Mouse (Mus musculus) spleen, adult 2 months (tissue): Measurements from ENCODE around the gene Mfsd12. TPM values are rescaled to one million over a fixed set of nuclear protein-coding genes. Genes with fewer than 3 reads are reported as not detected.
A peak's percentile ranks its signal among the peaks of the same experiment; 100 is the strongest.

Experiments used
- DNase-seq, 2 experiments: peaks; one replicate each; pipeline versions ENCODE4 v3.0.0 to v3.0.0-alpha.2; 2012 to 2021; ENCODE audit warnings: low spot score in 2 of 2, low read depth in 1 of 2
- H3K27ac ChIP-seq: fragments of 200-500 bp; 2 replicates; pipeline ENCODE4 v1.5.1; 2012; ENCODE audit warnings: low read length, inconsistent platforms; ENCODE audit not compliant: insufficient read depth
- H3K27me3 ChIP-seq: fragments of 200-500 bp; 2 replicates; pipeline ENCODE4 v1.6.1; 2012; ENCODE audit warnings: mild to moderate bottlenecking, moderate library complexity, low read length, inconsistent platforms; ENCODE audit not compliant: control insufficient read depth, insufficient read depth
- H3K36me3 ChIP-seq: fragments of 200-500 bp; 2 replicates; pipeline ENCODE4 v1.6.1; 2012; ENCODE audit warnings: mild to moderate bottlenecking, low read length, inconsistent platforms; ENCODE audit not compliant: control insufficient read depth, insufficient read depth
- H3K4me1 ChIP-seq: fragments of 200-500 bp; 2 replicates; pipeline ENCODE4 v1.6.1; 2011; ENCODE audit warnings: inconsistent platforms; ENCODE audit not compliant: control insufficient read depth, insufficient read depth, insufficient read length
- H3K4me3 ChIP-seq: fragments of 200-500 bp; 2 replicates; pipeline ENCODE4 v1.5.1; 2011; ENCODE audit warnings: mild to moderate bottlenecking, inconsistent platforms; ENCODE audit not compliant: insufficient read depth, insufficient read length; ENCODE audit errors: extremely low read depth
- CTCF ChIP-seq: fragments of 200-500 bp; IDR thresholded peaks from 2 replicates; pipeline ENCODE4 v1.5.1; 2011; ENCODE audit warnings: mild to moderate bottlenecking, inconsistent platforms; ENCODE audit not compliant: insufficient read depth, insufficient read length, insufficient replicate concordance; ENCODE audit errors: extremely low read depth
- POLR2A ChIP-seq: fragments of 200-500 bp; IDR thresholded peaks from 2 replicates; pipeline ENCODE4 v1.6.1; 2011; ENCODE audit warnings: low read depth, low read length, inconsistent platforms
- WGBS: fragments of 180-500 bp; shearing (Covaris S2); methylation state at CpG from one replicate; pipeline ENCODE4 v1.1.7; 2018; 5-methylcytosine and 5-hydroxymethylcytosine counted together
- polyA plus RNA-seq: library from polyadenylated mRNA; depleted of rRNA; stranded (reverse); fragments of >200 nt; gene quantifications from 2 replicates; pipeline ENCODE4 v1.2.3, GENCODE M21; 2012; rRNA removed

Gene Mfsd12
- polyA plus RNA-seq, 1 experiment: 20.2 TPM

GRCm38 (mm10) chr10:81410981-81411380 lies 53.7 kb downstream of the Mfsd12 start:
- H3K36me3 ChIP-seq: peaks cover 3% of the 10 kb centered on the region; the same call in 1 of the 2 replicates

GRCm38 (mm10) chr10:81411471-81412400 lies 54.4 kb downstream of the Mfsd12 start:
- peaks cover 23% of the 10 kb centered on the region; the same call in 1 of the 2 replicates for H3K4me1 ChIP-seq
- no peak overlapping the region for H3K4me3 ChIP-seq
- no peak for DNase-seq
- peaks cover 3% of the 10 kb centered on the region; the same call in 1 of the 2 replicates for H3K36me3 ChIP-seq
- H3K27ac ChIP-seq: peak overlapping the region; percentile 43; the same call in 1 of the 2 replicates
- TF ChIP-seq POLR2A (no peak), CTCF (no peak)
- WGBS: 77% methylated on average over 18 of the region's 18 CpGs
- no peaks in the 10 kb centered on the region for H3K27me3 ChIP-seq

More at GRCm38 (mm10) chr10:81410981-81411380, 53.7 kb downstream of the Mfsd12 start:
- no peak for TF ChIP-seq POLR2A
- no peak for TF ChIP-seq CTCF
- DNase-seq: no peak
- H3K4me3 ChIP-seq: no peak overlapping the region
- WGBS: 77% methylated on average over 9 of the region's 9 CpGs
- H3K4me1 ChIP-seq: peaks cover 23% of the 10 kb centered on the region; the same call in 1 of the 2 replicates
- no peaks in the 10 kb centered on the region for H3K27me3 ChIP-seq
- peak overlapping the region; percentile 43 for H3K27ac ChIP-seq

- no peak overlapping the region for H3K4me3 ChIP-seq
- DNase-seq: no peak
- H3K4me1 ChIP-seq: peaks cover 18% of the 10 kb centered on the region
- TF ChIP-seq CTCF: no peak
- no peak for TF ChIP-seq POLR2A
- H3K27ac ChIP-seq: peak overlapping the region; percentile 73; the same call in 1 of the 2 replicates
- H3K36me3 ChIP-seq: 0 out of 2 replicates have a peak, but pooled peaks cover 1% of the 10 kb centered on the region
- no peaks in the 10 kb centered on the region for H3K27me3 ChIP-seq
- WGBS: 83% methylated on average over 16 of the region's 16 CpGs
These were observed 55.5 kb downstream of the Mfsd12 start for GRCm38 (mm10) chr10:81412586-81413309.

DNA sequence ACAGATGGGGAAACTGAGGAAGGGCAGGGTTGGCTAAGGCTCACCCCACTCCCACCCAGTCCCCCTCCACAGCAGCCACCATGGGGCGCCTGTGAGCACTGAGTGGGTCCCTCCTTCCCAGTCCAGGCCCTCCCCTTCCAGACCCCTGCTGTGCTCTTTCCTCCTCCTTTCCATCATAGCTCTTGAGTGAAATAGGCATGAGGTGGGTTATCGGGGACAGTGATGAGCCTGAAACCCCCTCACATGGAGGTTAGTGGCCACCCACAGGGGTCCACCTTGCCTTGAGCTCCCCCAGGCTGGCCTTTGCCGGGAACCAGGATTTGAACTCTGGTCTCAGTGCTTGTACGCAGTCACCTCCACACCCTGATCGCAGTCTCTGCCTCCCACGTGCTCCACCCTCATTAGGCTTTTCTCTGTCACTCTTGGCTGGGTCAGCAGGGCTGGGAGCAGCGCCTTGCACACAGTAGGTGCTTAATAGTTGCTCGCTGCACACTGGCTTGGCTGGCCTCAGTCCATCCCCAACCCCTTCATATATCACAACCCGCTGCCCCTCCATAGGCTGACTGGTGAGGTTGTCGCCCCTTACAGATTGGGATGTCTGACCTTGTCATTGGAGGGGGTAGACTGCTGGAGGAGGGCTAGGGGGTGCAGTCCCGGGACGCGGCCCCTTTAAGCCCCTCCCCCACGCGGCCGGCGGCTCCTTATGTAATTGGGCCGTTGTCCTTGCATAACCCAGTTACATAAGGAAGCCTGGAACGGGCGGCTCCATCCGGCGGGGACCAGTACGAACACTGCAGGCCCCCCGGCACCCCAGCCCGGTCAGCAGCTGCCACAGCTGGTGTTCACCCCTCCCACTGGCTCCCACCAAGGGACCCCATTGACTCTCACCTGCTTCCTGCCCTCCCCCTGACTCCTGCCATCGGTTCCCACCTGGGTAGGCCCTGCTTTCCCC lies 56.3 kb downstream of the Mfsd12 start:
- H3K4me3 ChIP-seq: no peak overlapping the region; the same call in 1 of the 2 replicates
- no peaks in the 10 kb centered on the region for H3K27me3 ChIP-seq
- H3K4me1 ChIP-seq: peaks cover 10% of the 10 kb centered on the region
- WGBS: 32% methylated on average over 26 of the region's 26 CpGs
- peak overlapping the region; percentile 73 for H3K27ac ChIP-seq
- 0 out of 2 replicates have a peak, but pooled peaks cover 2% of the 10 kb centered on the region for H3K36me3 ChIP-seq
- no peak for DNase-seq
- TF ChIP-seq POLR2A: no peak
- no peak for TF ChIP-seq CTCF

- H3K4me3 ChIP-seq: no peak overlapping the region
- no peak for TF ChIP-seq CTCF
- no peak for TF ChIP-seq POLR2A
- peaks cover 5% of the 10 kb centered on the region for H3K4me1 ChIP-seq
- peak overlapping the region; percentile 44; the same call in 1 of the 2 replicates for H3K27ac ChIP-seq
- 0 out of 2 replicates have a peak, but pooled peaks cover 2% of the 10 kb centered on the region for H3K36me3 ChIP-seq
- no peaks in the 10 kb centered on the region for H3K27me3 ChIP-seq
- DNase-seq: no peak
These were observed 57.4 kb downstream of the Mfsd12 start for GRCm38 (mm10) chr10:81414682-81415081.

GRCm38 (mm10) chr10:81415146-81415545 lies 57.9 kb downstream of the Mfsd12 start:
- no peak for DNase-seq
- 79% methylated on average over 5 of the region's 5 CpGs for WGBS
- H3K27ac ChIP-seq: peak overlapping the region; percentile 39; the same call in 1 of the 2 replicates
- no peaks in the 10 kb centered on the region for H3K27me3 ChIP-seq
- H3K36me3 ChIP-seq: 0 out of 2 replicates have a peak, but pooled peaks cover 2% of the 10 kb centered on the region
- no peak for TF ChIP-seq CTCF
- TF ChIP-seq POLR2A: no peak
- H3K4me1 ChIP-seq: peaks cover 5% of the 10 kb centered on the region
- no peak overlapping the region for H3K4me3 ChIP-seq

Other genes with a start within 250 kb of the Mfsd12 start
- gene Zbtb7a, start 222.3 kb upstream of the Mfsd12 start, polyA plus RNA-seq: 64.6 and 95.2 TPM in 2 replicates
- gene Pias4, start 189.6 kb upstream of the Mfsd12 start, polyA plus RNA-seq: 36.1 and 45.8 TPM in 2 replicates
- gene Eef2, start 180.9 kb upstream of the Mfsd12 start, polyA plus RNA-seq: 1,457 and 1,736 TPM in 2 replicates
- gene Dapk3, start 174.5 kb upstream of the Mfsd12 start, polyA plus RNA-seq: 58.0 and 84.5 TPM in 2 replicates
- not detected in 2 replicates for gene 4930442H23Rik, start 173.6 kb upstream of the Mfsd12 start, polyA plus RNA-seq
- gene Nmrk2, start 155.4 kb upstream of the Mfsd12 start, polyA plus RNA-seq: not detected in 2 replicates
- gene Atcay, start 126.7 kb upstream of the Mfsd12 start, polyA plus RNA-seq: 0.92 and 0.95 TPM in 2 replicates
- 5.5 and 6.1 TPM in 2 replicates for gene Zfr2, start 124.3 kb upstream of the Mfsd12 start, polyA plus RNA-seq
- 22.5 and 30.0 TPM in 2 replicates for gene Matk, start 104.6 kb upstream of the Mfsd12 start, polyA plus RNA-seq
- 63.6 and 86.9 TPM in 2 replicates for gene Mrpl54, start 90.6 kb upstream of the Mfsd12 start, polyA plus RNA-seq
- 63.0 and 77.1 TPM in 2 replicates for gene Apba3, start 90.5 kb upstream of the Mfsd12 start, polyA plus RNA-seq
- gene Tjp3, start 65.9 kb upstream of the Mfsd12 start, polyA plus RNA-seq: 8.1 and 10.6 TPM in 2 replicates
- gene Pip5k1c, start 64.5 kb upstream of the Mfsd12 start, polyA plus RNA-seq: 93.2 and 111 TPM in 2 replicates
- 38.6 and 44.8 TPM in 2 replicates for gene Cactin, start 36.4 kb upstream of the Mfsd12 start, polyA plus RNA-seq
- 68.1 and 92.5 TPM in 2 replicates for gene Tbxa2r, start 28.8 kb upstream of the Mfsd12 start, polyA plus RNA-seq
- gene Gipc3, start 14.2 kb upstream of the Mfsd12 start, polyA plus RNA-seq: 1.3 and 1.7 TPM in 2 replicates
- gene Hmg20b, start 7.0 kb upstream of the Mfsd12 start, polyA plus RNA-seq: 74.8 and 92.9 TPM in 2 replicates
- gene 4930404N11Rik, start 8.3 kb downstream of the Mfsd12 start, polyA plus RNA-seq: 7.8 and 11.7 TPM in 2 replicates
- 127 and 128 TPM in 2 replicates for gene Fzr1, start 21.0 kb downstream of the Mfsd12 start, polyA plus RNA-seq
- 47.9 and 71.7 TPM in 2 replicates for gene Dohh, start 26.9 kb downstream of the Mfsd12 start, polyA plus RNA-seq
- 2.3 and 2.9 TPM in 2 replicates for gene Gm48551, start 27.0 kb downstream of the Mfsd12 start, polyA plus RNA-seq
- 2.9 and 6.4 TPM in 2 replicates for gene Gm48552, start 31.5 kb downstream of the Mfsd12 start, polyA plus RNA-seq
- 18.3 and 22.9 TPM in 2 replicates for gene Smim24, start 35.6 kb downstream of the Mfsd12 start, polyA plus RNA-seq
- 26.0 and 32.4 TPM in 2 replicates for gene Nfic, start 98.1 kb downstream of the Mfsd12 start, polyA plus RNA-seq
- gene Celf5, start 125.2 kb downstream of the Mfsd12 start, polyA plus RNA-seq: 0.33 and 0.70 TPM in 2 replicates
- gene Ncln, start 138.9 kb downstream of the Mfsd12 start, polyA plus RNA-seq: 198 and 259 TPM in 2 replicates
- gene S1pr4, start 142.6 kb downstream of the Mfsd12 start, polyA plus RNA-seq: 127 and 168 TPM in 2 replicates
- gene Gna15, start 166.7 kb downstream of the Mfsd12 start, polyA plus RNA-seq: 14.8 and 15.1 TPM in 2 replicates
- 33.8 and 38.9 TPM in 2 replicates for gene Gna11, start 187.7 kb downstream of the Mfsd12 start, polyA plus RNA-seq
- 702 and 1,172 TPM in 2 replicates for gene Aes, start 202.0 kb downstream of the Mfsd12 start, polyA plus RNA-seq
- 49.9 and 58.6 TPM in 2 replicates for gene Tle2, start 217.1 kb downstream of the Mfsd12 start, polyA plus RNA-seq
- 14.3 and 15.6 TPM in 2 replicates for gene Tle6, start 243.6 kb downstream of the Mfsd12 start, polyA plus RNA-seq
- 1.8 TPM in 2 replicates for gene BC025920, start 248.8 kb downstream of the Mfsd12 start, polyA plus RNA-seq